Mouse (Mus musculus) heart, adult 2 months (tissue): Measurements from ENCODE around the gene Rtcb. TPM values are rescaled to one million over a fixed set of nuclear protein-coding genes. Genes with fewer than 3 reads are reported as not detected.

ENCODE experiments used
- DNase-seq, 2 experiments: peaks; one replicate each; pipeline ENCODE4 v3.0.0; 2021
- H3K27ac ChIP-seq: fragments of 200-600 bp; 2 replicates; pipeline ENCODE4 v1.8.1; 2022
- H3K27me3 ChIP-seq: fragments of 200-500 bp; 2 replicates; pipeline ENCODE4 v1.6.1; 2012; ENCODE audit warnings: mild to moderate bottlenecking, low read length, inconsistent platforms, mixed read lengths; ENCODE audit not compliant: control insufficient read depth, insufficient read depth
- H3K36me3 ChIP-seq: fragments of 200-500 bp; 2 replicates; pipeline ENCODE4 v1.6.1; 2012; ENCODE audit warnings: low read length, inconsistent platforms; ENCODE audit not compliant: control insufficient read depth, insufficient read depth
- H3K4me1 ChIP-seq: fragments of 200-500 bp; 2 replicates; pipeline ENCODE4 v1.6.1; 2011; ENCODE audit warnings: low read length; ENCODE audit not compliant: control insufficient read depth, insufficient read depth
- H3K4me3 ChIP-seq: fragments of 200-600 bp; 2 replicates; pipeline ENCODE4 v1.8.1; 2022
- H3K79me2 ChIP-seq: fragments of 200-500 bp; replicated peaks from 2 replicates; pipeline ENCODE4 v1.6.1; 2012; ENCODE audit warnings: mild to moderate bottlenecking, inconsistent platforms, low read length, moderate library complexity, mixed read lengths; ENCODE audit not compliant: control insufficient read depth, insufficient read depth
- H3K9ac ChIP-seq: fragments of 200-500 bp; 2 replicates; pipeline ENCODE4 v1.6.1; 2012; ENCODE audit warnings: low read depth, mild to moderate bottlenecking, control low read depth, inconsistent platforms, low read length, mixed read lengths
- CTCF ChIP-seq: fragments of 200-600 bp; IDR thresholded peaks from 2 replicates; pipeline ENCODE4 v1.8.1; 2022; ENCODE audit warnings: antibody characterized with exemption, mild to moderate bottlenecking, moderate library complexity
- EP300 ChIP-seq: fragments of 200-500 bp; IDR thresholded peaks from 2 replicates; pipeline ENCODE4 v1.6.1; 2011; ENCODE audit warnings: low read depth, low read length, control low read depth; ENCODE audit not compliant: insufficient read depth
- POLR2A ChIP-seq: fragments of 200-500 bp; IDR thresholded peaks from 2 replicates; pipeline ENCODE4 v1.6.1; 2011; ENCODE audit warnings: mild to moderate bottlenecking, low read depth, low read length, control low read depth; ENCODE audit not compliant: insufficient read depth
- WGBS: fragments of 180-500 bp; shearing (Covaris S2); methylation state at CpG from one replicate; pipeline ENCODE4 v1.1.7; 2018; 5-methylcytosine and 5-hydroxymethylcytosine counted together
- intact Hi-C: fragments of 180-260 bp; cut with DNase I; formaldehyde crosslinking; loops from one replicate; pipeline ENCODE4 v1.15.1; 2025
- polyA plus RNA-seq: library from polyadenylated mRNA; depleted of rRNA; stranded (reverse); fragments of >200 nt; gene quantifications from 2 replicates; pipeline ENCODE4 v1.2.3, GENCODE M21; 2012
- total RNA-seq, 2 experiments: library from RNA; stranded (reverse); gene quantifications; 2 replicates each; pipeline ENCODE4 v1.2.3; 2021

Rtcb gene
- total and polyA plus RNA-seq, 3 experiments: 38.8 to 76.7 (median 70.0) TPM

DNA sequence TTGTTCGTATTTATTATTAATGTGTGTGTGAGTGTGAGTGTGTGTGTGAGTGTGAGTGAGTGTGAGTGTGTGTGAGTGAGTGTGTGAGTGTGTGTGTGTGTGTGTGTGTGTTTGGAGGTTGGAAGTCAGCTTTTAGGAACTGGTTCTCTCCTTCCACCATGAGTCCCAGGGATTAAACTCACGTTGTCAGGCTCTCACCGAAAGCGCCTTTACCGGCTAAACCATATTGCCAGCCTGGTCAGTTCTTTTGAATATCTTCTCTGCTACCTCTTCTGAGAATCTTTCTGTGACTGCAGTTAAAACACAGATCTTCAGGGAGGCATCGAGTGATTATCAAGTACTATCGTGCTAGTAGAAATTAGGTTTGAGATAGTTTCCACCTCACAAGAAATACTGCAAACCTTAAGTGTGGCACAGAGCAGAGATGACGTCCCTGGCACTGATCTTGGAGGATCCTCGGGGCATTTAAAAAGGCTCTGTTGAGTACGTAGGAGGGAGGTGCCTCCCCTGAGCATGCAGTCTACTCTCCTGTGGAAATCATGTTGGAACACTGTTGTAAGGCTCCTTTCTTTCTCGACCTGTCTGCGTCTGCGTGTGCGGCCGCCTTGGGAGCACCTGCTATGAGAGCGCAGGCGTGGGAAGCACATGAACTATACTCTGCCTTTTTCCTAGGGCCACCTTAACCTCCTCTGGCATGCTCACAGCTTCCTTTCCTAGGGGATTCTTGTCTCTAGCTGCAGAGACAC is 10.0 kb upstream of the Rtcb start:
- no peak overlapping the region for H3K9ac ChIP-seq
- intact Hi-C loops: loop anchor here (1.0 to 5.0 kb wide), 2 partner anchors 330 to 497 kb away; no protein-coding TSS in a partner anchor
- TF ChIP-seq EP300 (no peak), POLR2A (no peak), CTCF (no peak)
- no peaks in the 10 kb centered on the region for H3K36me3 ChIP-seq
- H3K4me1 ChIP-seq: no peaks in the 10 kb centered on the region
- no peak overlapping the region for H3K27ac ChIP-seq
- no peaks in the 10 kb centered on the region for H3K27me3 ChIP-seq
- H3K79me2 ChIP-seq: no peaks in the 10 kb centered on the region
- no peak overlapping the region for H3K4me3 ChIP-seq
- 58% methylated on average over 17 of the region's 17 CpGs for WGBS
- DNase-seq: no peak

DNA sequence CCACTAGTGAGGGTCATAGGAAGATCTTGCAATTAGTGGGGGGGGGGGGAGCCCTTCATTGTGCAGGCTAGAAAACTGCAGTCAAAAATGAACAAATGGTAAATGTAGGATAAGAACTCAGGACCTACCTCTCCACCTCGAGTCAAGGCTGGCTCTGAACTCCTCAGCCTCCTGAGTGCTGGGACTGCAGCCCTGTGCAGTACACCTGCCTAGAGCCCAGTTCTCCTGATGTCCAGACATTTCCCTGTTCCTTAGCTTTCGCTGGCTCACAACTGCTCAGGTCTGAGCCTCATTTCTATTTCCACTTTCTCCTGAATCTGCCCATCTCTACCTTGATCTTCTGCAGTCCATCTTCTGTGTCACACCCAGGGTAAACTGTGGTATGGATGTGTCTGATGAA is 8.9 kb upstream of the Rtcb start:
- intact Hi-C loops: loop anchor here (5.0 kb wide), 1 partner anchor 331 kb away; no protein-coding TSS in a partner anchor
- no peaks in the 10 kb centered on the region for H3K27me3 ChIP-seq
- no peak for DNase-seq
- no peak overlapping the region for H3K4me3 ChIP-seq
- no peak overlapping the region for H3K9ac ChIP-seq
- H3K4me1 ChIP-seq: no peaks in the 10 kb centered on the region
- no peak overlapping the region for H3K27ac ChIP-seq
- H3K36me3 ChIP-seq: no peaks in the 10 kb centered on the region
- H3K79me2 ChIP-seq: no peaks in the 10 kb centered on the region
- no peak for TF ChIP-seq EP300
- TF ChIP-seq CTCF: no peak
- TF ChIP-seq POLR2A: no peak
- WGBS: 58% methylated on average over 2 of the region's 2 CpGs

DNA sequence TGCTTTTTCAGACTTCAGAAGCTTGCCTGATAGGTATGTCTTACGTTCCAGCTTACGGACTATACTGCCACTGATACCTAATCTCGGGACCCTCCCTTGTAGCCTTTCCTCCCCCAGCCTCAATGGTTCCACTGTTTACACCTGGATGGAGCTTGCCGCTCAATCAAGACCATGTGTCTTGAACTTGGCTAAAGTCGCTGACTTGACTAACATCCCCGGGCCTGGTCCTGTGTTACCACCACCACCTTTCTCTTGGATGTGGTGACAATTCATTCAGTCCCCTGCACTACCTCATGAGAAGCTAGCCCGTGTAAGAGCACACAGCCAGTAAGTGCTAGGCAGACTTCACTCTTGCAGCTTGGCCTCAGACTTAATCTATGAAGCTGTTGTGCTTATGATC is 6.7 kb upstream of the Rtcb start:
- H3K4me3 ChIP-seq: no peak overlapping the region
- no peak overlapping the region for H3K27ac ChIP-seq
- H3K4me1 ChIP-seq: no peaks in the 10 kb centered on the region
- H3K79me2 ChIP-seq: no peaks in the 10 kb centered on the region
- no peak overlapping the region for H3K9ac ChIP-seq
- no peak for TF ChIP-seq CTCF
- DNase-seq: no peak
- H3K36me3 ChIP-seq: no peaks in the 10 kb centered on the region
- intact Hi-C loops: no loop called here
- 83% methylated on average over 7 of the region's 7 CpGs for WGBS
- H3K27me3 ChIP-seq: no peaks in the 10 kb centered on the region

DNA sequence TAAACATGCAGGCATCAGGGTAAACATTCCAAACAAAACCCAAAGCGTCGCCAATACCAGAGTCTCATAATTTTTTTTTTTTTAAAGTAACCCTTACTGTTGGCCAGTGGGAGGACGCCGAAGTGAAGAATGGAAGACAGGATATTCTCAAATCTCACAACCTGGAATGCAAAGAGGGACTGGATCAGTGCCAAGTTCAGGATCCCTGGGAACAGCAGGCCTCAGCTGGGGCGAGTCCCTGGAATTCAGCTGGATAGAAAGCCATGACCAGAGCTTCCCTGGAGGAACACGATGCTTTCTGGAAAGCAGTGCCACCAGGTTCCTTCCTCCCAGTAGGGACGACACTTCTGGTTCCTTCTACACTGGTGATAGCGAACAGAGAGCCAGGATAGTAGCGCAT is 5.3 kb upstream of the Rtcb start:
- no peak overlapping the region for H3K27ac ChIP-seq
- 33% methylated on average over 9 of the region's 9 CpGs for WGBS
- no peaks in the 10 kb centered on the region for H3K36me3 ChIP-seq
- H3K79me2 ChIP-seq: no peaks in the 10 kb centered on the region
- intact Hi-C loops: no loop called here
- TF ChIP-seq POLR2A: no peak
- no peak for TF ChIP-seq EP300
- no peak for TF ChIP-seq CTCF
- no peaks in the 10 kb centered on the region for H3K27me3 ChIP-seq
- no peak for DNase-seq
- no peak overlapping the region for H3K9ac ChIP-seq
- H3K4me1 ChIP-seq: no peaks in the 10 kb centered on the region
- H3K4me3 ChIP-seq: no peak overlapping the region

DNA sequence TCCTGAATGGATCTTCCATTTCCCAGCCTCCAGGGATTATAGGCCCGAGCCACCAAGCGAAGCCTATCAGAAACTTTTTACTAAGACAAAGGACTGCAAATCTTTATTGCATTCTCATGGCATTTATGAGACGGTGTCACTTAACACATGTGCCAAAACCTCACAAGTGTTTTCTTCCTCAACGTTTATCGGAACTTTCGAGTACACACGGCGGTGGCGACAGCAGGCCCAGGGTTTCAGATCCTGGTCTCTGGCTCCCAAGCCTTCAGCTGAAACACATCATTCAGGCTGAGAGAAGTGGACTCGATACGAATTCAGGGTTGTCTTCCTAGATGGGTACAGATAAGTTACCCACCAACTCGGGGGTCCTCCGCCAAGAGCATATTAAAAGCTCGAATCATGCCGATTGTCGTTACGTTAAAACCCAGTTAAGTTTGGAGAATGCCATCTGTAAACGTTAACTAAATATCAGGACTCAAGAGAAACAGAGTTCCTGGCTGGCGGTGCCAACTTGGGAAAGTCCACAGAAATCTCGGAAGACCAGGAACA is 678 bp downstream of the Rtcb start:
- TF ChIP-seq CTCF (no peak), EP300 (no peak), POLR2A (no peak)
- WGBS: 1% methylated on average over 20 of the region's 20 CpGs
- intact Hi-C loops: loop anchor here (2.0 to 10.0 kb wide), 2 partner anchors 40 to 748 kb away; partner anchors contain the start of genes Hsp90b1, Prdm4 and Ttc41
- Histone ChIP-seq H3K27me3 (no peaks in the 10 kb centered on the region), H3K79me2 (peaks cover 1% of the 10 kb centered on the region), H3K27ac (peak overlapping the region; percentile 85), H3K4me1 (no peaks in the 10 kb centered on the region), H3K9ac (peak overlapping the region; percentile 98), H3K4me3 (peak overlapping the region; percentile 69), H3K36me3 (peaks cover 17% of the 10 kb centered on the region)
- DNase-seq: no peak

DNA sequence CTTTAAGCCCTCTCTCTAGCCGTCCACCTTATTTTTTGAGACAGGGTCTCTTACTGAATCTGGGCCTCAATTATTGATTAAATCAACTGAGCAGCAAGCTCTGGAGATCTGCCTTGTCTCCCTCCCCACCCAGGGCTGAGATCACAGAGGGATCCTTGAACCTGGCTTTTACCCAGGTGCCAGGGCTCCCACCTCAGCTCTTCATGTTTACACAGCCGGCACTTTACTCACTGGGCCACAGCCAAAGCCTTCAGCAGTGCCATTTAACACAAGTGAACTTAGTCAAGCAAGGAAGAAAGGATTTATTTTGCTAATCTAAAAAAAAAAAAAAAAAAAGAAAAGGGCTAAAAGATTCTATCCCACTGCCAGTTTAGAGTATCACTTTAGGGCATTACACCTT is 3.2 kb downstream of the Rtcb start:
- 64% methylated on average over 2 of the region's 2 CpGs for WGBS
- no peaks in the 10 kb centered on the region for H3K27me3 ChIP-seq
- H3K4me1 ChIP-seq: no peaks in the 10 kb centered on the region
- H3K4me3 ChIP-seq: no peak overlapping the region
- H3K9ac ChIP-seq: no peak overlapping the region
- peaks cover 17% of the 10 kb centered on the region for H3K36me3 ChIP-seq
- TF ChIP-seq POLR2A (no peak), EP300 (no peak), CTCF (no peak)
- intact Hi-C loops: loop anchor here (10.0 kb wide), 1 partner anchor 750 kb away; the partner anchor contains the start of genes Hsp90b1 and Ttc41
- peaks cover 1% of the 10 kb centered on the region for H3K79me2 ChIP-seq
- no peak overlapping the region for H3K27ac ChIP-seq
- DNase-seq: no peak
